Mouse (Mus musculus) embryonic fibroblast, embryonic 13.5 days (primary cell): ENCODE measurements around the gene Sgip1. TPM values are rescaled to one million over a fixed set of nuclear protein-coding genes. Genes with fewer than 3 reads are reported as not detected.

Source experiments
- H3K27ac ChIP-seq: 2 replicates; pipeline ENCODE4 v1.5.1; 2012; ENCODE audit warnings: low read length, control low read depth, inconsistent platforms; ENCODE audit not compliant: insufficient read depth
- H3K4me1 ChIP-seq: 2 replicates; pipeline ENCODE4 v1.6.1; 2011; ENCODE audit warnings: low read length; ENCODE audit not compliant: control insufficient read depth, insufficient read depth
- H3K4me3 ChIP-seq: 2 replicates; pipeline ENCODE4 v1.5.1; 2011; ENCODE audit warnings: mild to moderate bottlenecking, control low read depth, low read length; ENCODE audit not compliant: insufficient read depth
- CTCF ChIP-seq: IDR thresholded peaks from 2 replicates; pipeline ENCODE4 v1.5.1; 2011; ENCODE audit warnings: mild to moderate bottlenecking, control low read depth, low read length, moderate library complexity, borderline replicate concordance; ENCODE audit not compliant: insufficient read depth
- POLR2A ChIP-seq: IDR thresholded peaks from 2 replicates; pipeline ENCODE4 v1.6.1; 2011; ENCODE audit warnings: low read depth, mild to moderate bottlenecking, control low read depth, low read length, moderate library complexity
- polyA plus RNA-seq: library from polyadenylated mRNA; stranded (reverse); fragments of >200 nt; gene quantifications from 2 replicates; pipeline ENCODE4 v1.2.4, GENCODE M21; 2011; ENCODE audit warnings: low read depth; ENCODE audit not compliant: missing spikeins, insufficient read length

Gene Sgip1
- polyA plus RNA-seq, 1 experiment = 2.6 TPM

DNA sequence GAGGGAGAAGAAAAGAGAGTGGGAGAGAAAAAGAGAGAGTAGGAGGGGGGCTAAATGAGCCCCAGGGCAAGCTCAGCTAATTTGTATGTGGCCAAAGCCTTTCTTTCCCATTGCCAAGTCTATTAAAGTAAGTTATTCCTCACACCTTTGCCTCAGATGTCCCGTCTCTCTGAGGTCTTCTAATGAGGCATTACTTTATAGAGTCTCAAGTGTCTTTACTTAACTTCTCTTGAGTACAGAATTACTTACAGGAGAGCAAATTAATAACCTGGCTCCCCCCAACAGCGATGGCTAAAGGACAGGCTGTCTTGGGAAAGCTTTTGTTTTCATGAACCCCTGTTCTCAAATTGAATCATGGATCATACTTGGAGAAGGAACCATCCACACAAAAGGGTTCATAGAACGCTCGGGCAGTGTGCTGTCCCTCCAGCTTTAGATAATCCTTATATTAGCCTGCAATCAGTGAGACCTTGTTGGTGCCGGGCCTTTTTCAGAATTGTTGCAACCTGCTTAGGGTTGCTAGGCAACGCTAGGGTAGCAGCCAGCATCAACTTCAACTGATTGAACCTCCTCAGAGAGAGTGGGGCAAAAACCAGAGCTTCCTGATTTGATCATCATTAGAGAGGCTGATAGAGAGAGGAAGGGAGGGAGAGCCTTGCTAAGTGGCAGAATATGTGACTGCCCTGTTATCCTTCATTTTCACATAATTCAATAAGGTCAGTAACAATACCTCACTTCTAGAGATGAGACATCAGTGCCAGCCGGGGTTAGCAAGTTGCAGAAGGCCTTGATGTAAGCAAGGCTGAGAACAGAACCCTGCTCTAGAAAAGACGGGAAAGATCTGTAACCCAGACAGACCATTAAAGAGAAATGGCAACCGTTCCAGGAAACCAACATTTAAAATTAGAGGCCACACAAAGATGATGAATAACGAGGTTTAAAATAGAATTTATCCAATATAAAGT lies 114.1 kb downstream of the Sgip1 start:
- Histone ChIP-seq H3K4me3 (no peak overlapping the region), H3K4me1 (peaks cover 3% of the 10 kb centered on the region; the same call in 1 of the 2 replicates), H3K27ac (no peak overlapping the region)
- TF ChIP-seq CTCF (no peak), POLR2A (no peak)

- no peak overlapping the region for H3K27ac ChIP-seq
- no peak overlapping the region for H3K4me3 ChIP-seq
- peaks cover 3% of the 10 kb centered on the region; the same call in 1 of the 2 replicates for H3K4me1 ChIP-seq
- no peak for TF ChIP-seq CTCF
- no peak for TF ChIP-seq POLR2A
Measured at GRCm38 (mm10) chr4:102856086-102856485, 115.0 kb downstream of the Sgip1 start.

- TF ChIP-seq POLR2A (no peak), CTCF (peak; percentile 8; the same call in 1 of the 2 replicates)
- Histone ChIP-seq H3K4me1 (no peaks in the 10 kb centered on the region), H3K27ac (no peak overlapping the region), H3K4me3 (no peak overlapping the region)
Measured at GRCm38 (mm10) chr4:102859259-102860194, 118.4 kb downstream of the Sgip1 start.

DNA sequence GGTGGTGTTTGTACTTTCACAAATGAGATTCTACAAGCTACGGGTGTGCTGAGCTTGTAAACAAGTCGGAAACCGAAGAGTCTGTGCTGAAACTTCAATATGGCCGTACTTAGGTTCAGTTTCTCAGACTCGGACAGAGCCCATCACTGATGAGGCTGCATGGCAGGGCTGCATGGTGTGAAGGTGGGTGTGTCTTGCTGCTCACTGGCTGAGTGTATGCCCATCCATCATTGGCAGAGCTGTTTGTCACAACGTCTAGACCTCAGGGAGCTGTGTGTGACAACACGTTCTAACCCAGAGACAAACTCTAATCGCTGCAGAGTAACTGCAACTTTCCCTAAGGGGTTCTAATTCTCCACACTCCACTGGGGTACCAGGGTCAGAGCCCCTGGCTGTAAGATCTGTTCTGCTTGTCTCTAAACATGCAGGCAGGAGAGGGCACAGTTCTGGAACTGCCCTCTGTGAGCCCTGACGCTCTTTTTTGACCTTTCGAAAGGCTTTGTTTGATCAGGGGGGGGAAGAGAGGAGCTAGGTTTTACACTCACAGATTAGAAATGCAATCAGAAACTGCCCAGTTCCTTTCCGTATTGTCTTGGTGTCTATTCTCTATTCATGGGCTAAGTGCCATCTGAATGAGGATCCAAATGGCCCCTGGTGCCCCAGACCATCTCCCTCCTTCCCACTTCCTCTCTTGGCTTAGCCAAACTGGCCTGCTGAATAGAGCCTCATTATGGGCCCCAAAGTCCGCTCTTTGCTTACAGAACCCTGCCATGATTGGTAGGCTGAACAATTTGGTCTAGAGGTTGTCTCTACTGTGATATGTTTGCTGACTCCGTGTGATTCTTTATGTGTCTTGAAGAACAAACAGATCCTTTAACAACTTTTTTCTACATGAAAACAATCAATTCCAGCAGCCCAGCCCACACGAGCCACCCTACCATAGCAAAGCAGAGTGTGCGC lies 121.9 kb downstream of the Sgip1 start:
- H3K4me1 ChIP-seq = no peaks in the 10 kb centered on the region
- H3K4me3 ChIP-seq = no peak overlapping the region
- H3K27ac ChIP-seq = no peak overlapping the region
- TF ChIP-seq CTCF = no peak
- TF ChIP-seq POLR2A = no peak

- TF ChIP-seq CTCF (no peak), POLR2A (no peak)
- no peak overlapping the region for H3K4me3 ChIP-seq
- no peaks in the 10 kb centered on the region for H3K4me1 ChIP-seq
- H3K27ac ChIP-seq = no peak overlapping the region
Measured at GRCm38 (mm10) chr4:102866531-102866930, 125.4 kb downstream of the Sgip1 start.

GRCm38 (mm10) chr4:102871274-102871673 lies 130.2 kb downstream of the Sgip1 start:
- Histone ChIP-seq H3K27ac (no peak overlapping the region), H3K4me1 (no peaks in the 10 kb centered on the region), H3K4me3 (no peak overlapping the region)
- TF ChIP-seq CTCF (no peak), POLR2A (no peak)

DNA sequence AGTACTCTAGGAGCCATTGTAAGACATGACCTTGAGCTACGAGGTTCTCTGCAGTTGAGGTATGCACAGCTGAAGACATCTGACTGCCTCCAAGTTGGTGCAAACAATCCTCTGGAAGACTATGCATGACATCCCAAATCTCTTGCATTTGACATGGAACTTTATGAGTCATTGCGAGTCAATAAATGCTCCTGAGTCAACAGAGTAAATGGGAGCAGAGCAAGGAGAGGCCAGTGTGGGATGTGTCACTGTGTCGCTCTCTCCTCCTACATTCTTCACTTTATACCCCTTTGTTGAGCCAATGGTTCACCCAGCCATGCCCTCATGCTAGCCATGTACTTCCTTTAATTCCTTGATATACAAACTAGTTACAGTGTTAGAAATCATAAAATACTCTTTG lies 142.0 kb downstream of the Sgip1 start:
- TF ChIP-seq POLR2A = no peak
- no peak for TF ChIP-seq CTCF
- H3K4me3 ChIP-seq = no peak overlapping the region
- H3K4me1 ChIP-seq = peaks cover 3% of the 10 kb centered on the region; the same call in 1 of the 2 replicates
- no peak overlapping the region for H3K27ac ChIP-seq

DNA sequence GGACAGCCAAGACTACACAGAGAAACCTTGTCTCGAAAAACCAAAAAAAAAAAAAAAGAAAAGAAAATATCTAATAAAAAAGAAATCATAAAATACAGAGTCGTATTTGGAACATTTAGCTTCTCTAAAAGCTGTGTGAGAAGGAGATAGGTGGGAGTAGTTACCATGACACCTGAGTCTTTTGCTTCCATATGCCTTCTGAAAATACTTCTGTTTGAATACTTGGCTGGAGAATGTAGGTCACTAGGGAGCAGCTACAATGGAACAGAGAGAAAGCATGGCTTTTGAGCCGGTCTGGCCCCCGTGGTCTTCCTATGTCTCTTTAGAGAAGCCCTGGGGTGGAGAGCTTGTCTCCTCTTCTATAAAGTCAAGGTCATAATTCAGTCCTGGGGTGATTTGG lies 143.1 kb downstream of the Sgip1 start:
- Histone ChIP-seq H3K4me3 (no peak overlapping the region), H3K27ac (no peak overlapping the region), H3K4me1 (peaks cover 3% of the 10 kb centered on the region; the same call in 1 of the 2 replicates)
- TF ChIP-seq POLR2A = no peak

DNA sequence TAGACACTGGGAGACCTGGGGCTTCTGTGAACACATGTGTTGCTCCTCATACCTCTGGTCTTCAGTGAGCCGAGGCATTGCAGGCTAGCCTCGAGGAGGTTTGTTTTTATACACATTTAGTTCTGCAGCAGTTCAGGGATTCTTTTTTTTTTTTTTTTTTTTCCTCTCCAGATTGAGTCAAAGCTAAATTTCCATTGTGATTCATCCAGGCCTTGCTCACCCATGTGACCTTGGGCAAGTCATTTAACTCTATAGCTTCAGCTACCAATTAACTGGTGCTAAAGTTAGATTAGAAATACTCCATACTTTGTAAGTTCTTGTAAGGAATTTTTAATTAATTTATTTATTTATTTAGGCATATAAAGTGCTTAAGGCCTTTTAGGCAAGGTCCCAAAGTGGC lies 145.4 kb downstream of the Sgip1 start:
- Histone ChIP-seq H3K4me3 (no peak overlapping the region), H3K27ac (no peak overlapping the region), H3K4me1 (peaks cover 3% of the 10 kb centered on the region; the same call in 1 of the 2 replicates)
- TF ChIP-seq CTCF (no peak), POLR2A (no peak)
